Mouse (Mus musculus): Measurements from ENCODE around the gene Mfap5. TPM values are rescaled to one million over a fixed set of nuclear protein-coding genes. Genes with fewer than 3 reads are reported as not detected.

The Mfap5 gene
- polyA plus RNA-seq, 1 experiment from 2014 or later = 276 TPM

GRCm38 (mm10) chr6:122560427-122560826 lies 54.8 kb downstream of the Mfap5 start:
- 0 out of 2 replicates have a peak overlapping the region, but pooled peaks have one; percentile 9 for H3K4me2 ChIP-seq (replicated peaks; ENCODE audit: low read depth)
- ATAC-seq (ENCODE audit: low FRiP score, low TSS enrichment) = peak; percentile 34; the same call in 1 of the 2 replicates
- no peak overlapping the region for H3K4me3 ChIP-seq (ENCODE audit: low read depth, low read length)
- H3K27me3 ChIP-seq (ENCODE audit: control insufficient read depth, insufficient read depth, low read length) = no peaks in the 10 kb centered on the region
- H3K36me3 ChIP-seq (ENCODE audit: control insufficient read depth, insufficient read depth, low read length) = no peaks in the 10 kb centered on the region
- 7% methylated on average over 17 of the region's 17 CpGs for WGBS
- peak; percentile 82 for DNase-seq (ENCODE audit: low spot score)
- H3K9me3 ChIP-seq (ENCODE audit: control insufficient read depth, low read length) = no peaks in the 10 kb centered on the region
- H3K27ac ChIP-seq (replicated peaks) = no peak overlapping the region
- H3K9ac ChIP-seq (ENCODE audit: low read length) = no peak overlapping the region
- H3K4me1 ChIP-seq (replicated peaks; ENCODE audit: control insufficient read depth, insufficient read depth) = no peaks in the 10 kb centered on the region
- no peak for TF ChIP-seq EP300 (optimal IDR thresholded peaks at IDR 0.05)
- TF ChIP-seq CTCF (IDR thresholded peaks at IDR 0.05; ENCODE audit: low read depth) = peak; percentile 93

DNA sequence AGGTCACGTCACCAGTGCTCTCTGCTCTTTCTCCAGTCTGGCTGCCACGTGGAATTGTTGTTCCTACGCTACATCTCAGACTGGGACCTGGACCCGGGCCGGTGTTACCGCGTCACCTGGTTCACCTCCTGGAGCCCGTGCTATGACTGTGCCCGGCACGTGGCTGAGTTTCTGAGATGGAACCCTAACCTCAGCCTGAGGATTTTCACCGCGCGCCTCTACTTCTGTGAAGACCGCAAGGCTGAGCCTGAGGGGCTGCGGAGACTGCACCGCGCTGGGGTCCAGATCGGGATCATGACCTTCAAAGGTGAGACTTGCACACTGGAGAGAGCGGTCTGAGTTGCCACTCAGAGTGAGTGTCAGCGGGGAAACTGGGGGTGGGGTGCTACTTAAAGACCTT lies 55.4 kb downstream of the Mfap5 start:
- Histone ChIP-seq H3K4me2 (replicated peaks; ENCODE audit: low read depth) (no peak overlapping the region), H3K27me3 (ENCODE audit: control insufficient read depth, insufficient read depth, low read length) (no peaks in the 10 kb centered on the region), H3K27ac (replicated peaks) (no peak overlapping the region), H3K36me3 (ENCODE audit: control insufficient read depth, insufficient read depth, low read length) (no peaks in the 10 kb centered on the region), H3K9me3 (ENCODE audit: control insufficient read depth, low read length) (no peaks in the 10 kb centered on the region), H3K4me1 (replicated peaks; ENCODE audit: control insufficient read depth, insufficient read depth) (no peaks in the 10 kb centered on the region), H3K4me3 (ENCODE audit: low read depth, low read length) (no peak overlapping the region), H3K9ac (ENCODE audit: low read length) (no peak overlapping the region)
- no peak for TF ChIP-seq EP300 (optimal IDR thresholded peaks at IDR 0.05)
- no peak for TF ChIP-seq CTCF (IDR thresholded peaks at IDR 0.05; ENCODE audit: low read depth)
- 82% methylated on average over 20 of the region's 20 CpGs for WGBS
- ATAC-seq (ENCODE audit: low FRiP score, low TSS enrichment) (0 out of 2 replicates have a peak, but pooled peaks have one; percentile 38), DNase-seq (ENCODE audit: low spot score) (no peak)

DNA sequence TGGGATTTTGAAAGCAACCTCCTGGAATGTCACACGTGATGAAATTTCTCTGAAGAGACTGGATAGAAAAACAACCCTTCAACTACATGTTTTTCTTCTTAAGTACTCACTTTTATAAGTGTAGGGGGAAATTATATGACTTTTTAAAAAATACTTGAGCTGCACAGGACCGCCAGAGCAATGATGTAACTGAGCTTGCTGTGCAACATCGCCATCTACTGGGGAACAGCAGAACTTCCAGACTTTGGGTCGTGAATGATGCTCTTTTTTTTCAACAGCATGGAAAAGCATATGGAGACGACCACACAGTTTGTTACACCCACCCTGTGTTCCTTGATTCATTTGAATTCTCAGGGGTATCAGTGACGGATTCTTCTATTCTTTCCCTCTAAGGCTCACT lies 56.8 kb downstream of the Mfap5 start:
- no peaks in the 10 kb centered on the region for H3K4me1 ChIP-seq (replicated peaks; ENCODE audit: control insufficient read depth, insufficient read depth)
- H3K27ac ChIP-seq (replicated peaks) = no peak overlapping the region
- H3K9me3 ChIP-seq (ENCODE audit: control insufficient read depth, low read length) = no peaks in the 10 kb centered on the region
- H3K4me2 ChIP-seq (replicated peaks; ENCODE audit: low read depth) = peak overlapping the region; percentile 31; the same call in 1 of the 2 replicates
- peak; percentile 93 for TF ChIP-seq CTCF (IDR thresholded peaks at IDR 0.05; ENCODE audit: low read depth)
- no peak for TF ChIP-seq EP300 (optimal IDR thresholded peaks at IDR 0.05)
- ATAC-seq (ENCODE audit: low FRiP score, low TSS enrichment) (no peak), DNase-seq (ENCODE audit: low spot score) (peak; percentile 64)
- no peak overlapping the region for H3K4me3 ChIP-seq (ENCODE audit: low read depth, low read length)
- no peaks in the 10 kb centered on the region for H3K27me3 ChIP-seq (ENCODE audit: control insufficient read depth, insufficient read depth, low read length)
- H3K9ac ChIP-seq (ENCODE audit: low read length) = no peak overlapping the region
- WGBS = 2% methylated on average over 6 of the region's 6 CpGs
- no peaks in the 10 kb centered on the region for H3K36me3 ChIP-seq (ENCODE audit: control insufficient read depth, insufficient read depth, low read length)

DNA sequence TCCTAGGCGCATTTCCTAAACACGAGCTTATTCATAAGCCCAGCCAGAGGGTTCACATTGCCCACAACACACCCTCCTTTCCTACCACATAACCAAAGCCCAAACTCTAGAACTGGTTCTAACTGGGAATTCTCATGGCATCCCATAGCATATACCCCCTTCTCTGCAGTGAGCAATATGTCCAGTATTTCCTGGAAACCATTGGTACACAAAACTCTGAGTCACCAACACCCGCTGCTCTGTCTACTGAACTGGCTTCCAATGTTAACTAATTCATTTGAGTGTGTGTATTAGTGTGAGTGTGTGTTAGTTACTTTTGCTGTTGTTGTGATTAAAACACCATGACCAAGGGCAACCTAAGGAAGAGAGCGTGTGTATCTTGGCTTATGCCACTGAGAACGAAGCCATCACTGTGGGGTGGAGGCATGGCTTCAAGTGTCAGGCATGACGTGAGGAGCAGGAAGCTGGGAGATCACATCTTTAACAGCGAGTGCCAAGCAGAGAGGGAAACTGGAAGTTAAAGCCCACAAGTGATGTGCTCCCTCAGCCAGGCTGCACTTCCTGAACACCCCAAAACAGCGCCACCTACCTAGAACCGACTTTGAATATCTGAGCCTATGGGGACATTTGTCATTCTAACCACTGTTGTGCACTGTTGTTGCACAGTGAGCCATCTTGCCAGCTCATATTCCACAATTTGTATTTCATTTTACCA lies 59.6 kb downstream of the Mfap5 start:
- no peak for DNase-seq (ENCODE audit: low spot score)
- no peak overlapping the region for H3K27ac ChIP-seq (replicated peaks)
- no peak overlapping the region for H3K9ac ChIP-seq (ENCODE audit: low read length)
- no peaks in the 10 kb centered on the region for H3K36me3 ChIP-seq (ENCODE audit: control insufficient read depth, insufficient read depth, low read length)
- H3K4me1 ChIP-seq (replicated peaks; ENCODE audit: control insufficient read depth, insufficient read depth) = no peaks in the 10 kb centered on the region
- H3K9me3 ChIP-seq (ENCODE audit: control insufficient read depth, low read length) = no peaks in the 10 kb centered on the region
- no peaks in the 10 kb centered on the region for H3K27me3 ChIP-seq (ENCODE audit: control insufficient read depth, insufficient read depth, low read length)
- H3K4me2 ChIP-seq (replicated peaks; ENCODE audit: low read depth) = no peak overlapping the region
- ATAC-seq (ENCODE audit: low FRiP score, low TSS enrichment) = peak; percentile 67
- TF ChIP-seq EP300 (optimal IDR thresholded peaks at IDR 0.05) (no peak), CTCF (IDR thresholded peaks at IDR 0.05; ENCODE audit: low read depth) (0 out of 2 replicates have a peak, but pooled peaks have one; percentile 7)
- H3K4me3 ChIP-seq (ENCODE audit: low read depth, low read length) = no peak overlapping the region
- WGBS = 81% methylated on average over 9 of the region's 9 CpGs

GRCm38 (mm10) chr6:122569113-122569512 lies 63.5 kb downstream of the Mfap5 start:
- 67% methylated on average over 5 of the region's 5 CpGs for WGBS
- Histone ChIP-seq H3K27ac (replicated peaks) (no peak overlapping the region), H3K4me2 (replicated peaks; ENCODE audit: low read depth) (no peak overlapping the region), H3K36me3 (ENCODE audit: control insufficient read depth, insufficient read depth, low read length) (no peaks in the 10 kb centered on the region), H3K4me1 (replicated peaks; ENCODE audit: control insufficient read depth, insufficient read depth) (no peaks in the 10 kb centered on the region), H3K9me3 (ENCODE audit: control insufficient read depth, low read length) (no peaks in the 10 kb centered on the region), H3K4me3 (ENCODE audit: low read depth, low read length) (no peak overlapping the region), H3K27me3 (ENCODE audit: control insufficient read depth, insufficient read depth, low read length) (no peaks in the 10 kb centered on the region), H3K9ac (ENCODE audit: low read length) (no peak overlapping the region)
- no peak for TF ChIP-seq CTCF (IDR thresholded peaks at IDR 0.05; ENCODE audit: low read depth)
- no peak for TF ChIP-seq EP300 (optimal IDR thresholded peaks at IDR 0.05)
- ATAC-seq (ENCODE audit: low FRiP score, low TSS enrichment) = no peak
- DNase-seq (ENCODE audit: low spot score) = no peak

GRCm38 (mm10) chr6:122569762-122570161 lies 64.1 kb downstream of the Mfap5 start:
- TF ChIP-seq EP300 (optimal IDR thresholded peaks at IDR 0.05) = no peak
- TF ChIP-seq CTCF (IDR thresholded peaks at IDR 0.05; ENCODE audit: low read depth) = no peak

More at GRCm38 (mm10) chr6:122569762-122570161, 64.1 kb downstream of the Mfap5 start:
- no peaks in the 10 kb centered on the region for H3K27me3 ChIP-seq (ENCODE audit: control insufficient read depth, insufficient read depth, low read length)
- H3K9ac ChIP-seq (ENCODE audit: low read length) = no peak overlapping the region
- no peak overlapping the region for H3K27ac ChIP-seq (replicated peaks)
- H3K4me3 ChIP-seq (ENCODE audit: low read depth, low read length) = no peak overlapping the region
- no peak overlapping the region for H3K4me2 ChIP-seq (replicated peaks; ENCODE audit: low read depth)
- H3K4me1 ChIP-seq (replicated peaks; ENCODE audit: control insufficient read depth, insufficient read depth) = no peaks in the 10 kb centered on the region
- 64% methylated on average over 1 of the region's 1 CpGs for WGBS
- H3K36me3 ChIP-seq (ENCODE audit: control insufficient read depth, insufficient read depth, low read length) = no peaks in the 10 kb centered on the region
- DNase-seq (ENCODE audit: low spot score) (no peak), ATAC-seq (ENCODE audit: low FRiP score, low TSS enrichment) (no peak)
- H3K9me3 ChIP-seq (ENCODE audit: control insufficient read depth, low read length) = no peaks in the 10 kb centered on the region

Data from stomach, postnatal 0 days (tissue).